In genomic region chr1:146495386-146495785, GRCm38 (mm10) we compare ENCODE assay signal across 8 mouse cellular contexts. TPM values are rescaled to one million over a fixed set of nuclear protein-coding genes. Genes with fewer than 3 reads are reported as not detected.
DNase-seq lines count a peak whose midpoint lies in the region; ATAC-seq lines count a peak whose summit lies in the region.

No protein-coding gene starts in this region.

- H3K4me3 ChIP-seq in heart, embryonic 16.5 days (ENCODE audit: low read length): peak overlapping the region; percentile 40
- peak overlapping the region; percentile 34 for H3K4me3 ChIP-seq in hindbrain, embryonic 11.5 days (ENCODE audit: low read depth, low read length)
- peak overlapping the region; percentile 70 for H3K4me3 ChIP-seq in midbrain, embryonic 16.5 days (ENCODE audit: low read depth, low read length)

- no peaks in the 10 kb centered on the region for H3K9me3 ChIP-seq in heart, embryonic 16.5 days (replicated peaks; ENCODE audit: control insufficient read depth, low read length)
- H3K9me3 ChIP-seq in hindbrain, embryonic 11.5 days (ENCODE audit: control insufficient read depth, low read length): no peaks in the 10 kb centered on the region
- H3K9me3 ChIP-seq in midbrain, embryonic 16.5 days (replicated peaks; ENCODE audit: control insufficient read depth, low read length, poor library complexity, severe bottlenecking): no peaks in the 10 kb centered on the region

- H3K4me2 ChIP-seq in heart, embryonic 16.5 days (ENCODE audit: low read depth, low read length): peak overlapping the region; percentile 70
- peak overlapping the region; percentile 71 for H3K4me2 ChIP-seq in hindbrain, embryonic 11.5 days (replicated peaks; ENCODE audit: low read depth, low read length)
- peak overlapping the region; percentile 81 for H3K4me2 ChIP-seq in midbrain, embryonic 16.5 days (ENCODE audit: low read length)

- no peaks in the 10 kb centered on the region for H3K36me3 ChIP-seq in heart, embryonic 16.5 days (ENCODE audit: control insufficient read depth, insufficient read depth)
- H3K36me3 ChIP-seq in hindbrain, embryonic 11.5 days (ENCODE audit: control insufficient read depth, insufficient read depth, low read length): no peaks in the 10 kb centered on the region
- H3K36me3 ChIP-seq in midbrain, embryonic 16.5 days (ENCODE audit: control insufficient read depth, insufficient read depth, low read length): no peaks in the 10 kb centered on the region

- no peak overlapping the region for H3K27ac ChIP-seq in heart, embryonic 16.5 days (ENCODE audit: low read length)
- no peak overlapping the region for H3K27ac ChIP-seq in hindbrain, embryonic 11.5 days (ENCODE audit: low read depth, low read length)
- H3K27ac ChIP-seq in midbrain, embryonic 16.5 days (ENCODE audit: low read length): peak overlapping the region; percentile 88

- H3K4me1 ChIP-seq in heart, embryonic 16.5 days (ENCODE audit: control insufficient read depth, insufficient read depth, low read length): peaks cover 8% of the 10 kb centered on the region
- H3K4me1 ChIP-seq in hindbrain, embryonic 11.5 days (replicated peaks; ENCODE audit: control insufficient read depth, insufficient read depth, low read length): no peaks in the 10 kb centered on the region
- peaks cover 4% of the 10 kb centered on the region; the same call in 1 of the 2 replicates for H3K4me1 ChIP-seq in midbrain, embryonic 16.5 days (ENCODE audit: control insufficient read depth, insufficient read depth, low read length)

- no peak overlapping the region for H3K9ac ChIP-seq in heart, embryonic 16.5 days (ENCODE audit: low read length)
- H3K9ac ChIP-seq in hindbrain, embryonic 11.5 days (ENCODE audit: low read depth, low read length): no peak overlapping the region
- peak overlapping the region; percentile 76 for H3K9ac ChIP-seq in midbrain, embryonic 16.5 days (ENCODE audit: low read depth, low read length)

- no peak for DNase-seq in heart, postnatal 10 days
- peak; percentile 41 to 55 for DNase-seq in cerebellum, adult 18-20 months
- DNase-seq in hindbrain, embryonic 11.5 days (ENCODE audit: low spot score): peak; percentile 16
- no peak for DNase-seq in gastrocnemius, adult 8-10 months (ENCODE audit: low spot score in 2 of 2)
- no peak for DNase-seq in kidney, adult 8-10 months

- intact Hi-C loops in heart, postnatal 10 days (cut with DNase I): no loop called here

- ATAC-seq in heart, embryonic 16.5 days (replicated peaks; ENCODE audit: extremely low read depth, insufficient read depth, low FRiP score): no peak
- no peak for ATAC-seq in hindbrain, embryonic 11.5 days (ENCODE audit: low FRiP score)
- 0 out of 2 replicates have a peak, but pooled peaks have one; percentile 20 for ATAC-seq in midbrain, embryonic 16.5 days
- ATAC-seq in erythroblast, adult 5-6 weeks (replicated peaks; ENCODE audit: low FRiP score, poor library complexity, severe bottlenecking): no peak

- H3K27me3 ChIP-seq in heart, embryonic 16.5 days (ENCODE audit: control insufficient read depth, insufficient read depth, low read length): peaks cover 33% of the 10 kb centered on the region
- H3K27me3 ChIP-seq in hindbrain, embryonic 11.5 days (ENCODE audit: control insufficient read depth, insufficient read depth, low read length): peaks cover 10% of the 10 kb centered on the region; the same call in 1 of the 2 replicates
- no peaks in the 10 kb centered on the region for H3K27me3 ChIP-seq in midbrain, embryonic 16.5 days (ENCODE audit: control insufficient read depth, insufficient read depth, low read depth, low read length)

- WGBS in heart, embryonic 16.5 days: 5% methylated on average over 3 of the region's 3 CpGs
- 11% methylated on average over 3 of the region's 3 CpGs for WGBS in hindbrain, embryonic 11.5 days
- WGBS in midbrain, embryonic 16.5 days: 2% methylated on average over 3 of the region's 3 CpGs

RNA-seq across cellular contexts. Expression of gene Brinp3, which starts 0.8 kb away (rescaled TPM):
- 0.22 and 0.37 TPM in 2 replicates for polyA plus RNA-seq in heart, embryonic 16.5 days (2015; fragmentation: Nextera tagmentation; extraction: Ambion mirVana)
- not detected for total RNA-seq in heart, postnatal 10 days (2021)
- polyA plus RNA-seq in hindbrain, embryonic 11.5 days (2014; fragmentation: Nextera tagmentation; extraction: Ambion mirVana): 0.95 and 0.97 TPM in 2 replicates
- 31.6 and 39.2 TPM in 2 replicates for polyA plus RNA-seq in midbrain, embryonic 16.5 days (2015; fragmentation: Nextera tagmentation; extraction: Ambion mirVana)
- not detected for total RNA-seq in gastrocnemius, adult 8-10 months (2022)
- total RNA-seq in erythroblast, adult 5-6 weeks (2015; ENCODE audit: low replicate concordance): not detected in 2 replicates
- not detected in 2 replicates for total RNA-seq in erythroblast, adult 5-6 weeks (2017; ENCODE audit: low replicate concordance)

Comparison
In these comparisons a context has a peak if more than half of its experiments do, and no peak if none do; other contexts are left out.
1. DNase-seq: peak in cerebellum, adult 18-20 months (2 of 2) and hindbrain, embryonic 11.5 days (single experiment); none in heart, postnatal 10 days (0 of 2), gastrocnemius, adult 8-10 months (0 of 2) and kidney, adult 8-10 months (0 of 2).
2. Peak in every context shown above with its lines, with median percentiles within 50 percentile points of each other: H3K4me2 ChIP-seq and H3K4me3 ChIP-seq.